Comparison of ENCODE assay signal across 9 mouse cellular contexts in the genomic region with DNA sequence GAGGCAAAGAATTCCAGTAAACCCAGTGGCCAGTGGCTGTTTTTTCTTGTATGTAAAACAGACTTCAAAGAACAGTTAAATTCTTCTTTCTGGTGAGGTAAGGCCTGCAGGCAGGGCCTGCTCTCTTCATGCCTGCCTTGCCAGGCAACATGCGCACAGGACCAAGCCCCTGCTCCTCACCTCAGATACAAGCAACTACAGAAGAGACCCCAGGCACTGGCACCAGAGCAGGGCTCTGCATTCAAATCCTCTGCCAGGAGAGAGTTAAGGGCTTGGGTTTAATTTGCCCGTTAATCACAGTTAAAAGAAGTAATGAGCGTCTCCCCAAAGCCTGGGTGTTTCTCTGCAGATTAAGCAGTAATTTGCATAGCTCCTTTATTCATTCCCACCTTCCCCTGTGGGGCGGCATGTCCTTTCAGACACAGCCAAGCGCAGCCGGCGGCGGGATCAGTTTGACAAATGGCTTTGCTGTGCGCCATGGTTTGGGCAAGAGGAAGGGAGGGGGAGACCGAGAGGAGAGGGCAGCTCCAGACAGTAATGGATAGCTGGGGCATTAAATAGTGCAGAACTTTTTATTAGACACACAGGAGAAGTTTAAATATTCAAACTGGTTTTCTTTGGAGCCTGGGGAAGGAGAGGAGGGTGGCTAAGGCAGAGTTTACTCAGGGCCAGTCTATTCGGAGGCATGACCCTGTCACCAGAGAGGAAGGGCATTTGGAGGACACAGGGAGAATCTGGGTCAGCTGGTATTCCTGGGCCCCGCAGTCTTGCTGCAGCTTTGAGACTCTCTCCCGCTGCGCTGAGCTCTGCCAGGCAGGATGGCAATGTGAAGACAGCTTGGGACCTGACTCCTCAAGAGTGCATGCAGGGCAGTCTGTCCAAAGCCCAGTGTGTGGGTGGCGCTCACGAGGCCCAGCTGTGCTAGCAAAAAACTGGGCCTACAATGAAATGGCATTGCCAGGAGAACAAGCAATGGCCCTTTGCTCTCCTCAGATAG. TPM values are rescaled to one million over a fixed set of nuclear protein-coding genes. Genes with fewer than 3 reads are reported as not detected.
DNase-seq lines count a peak whose midpoint lies in the region; ATAC-seq lines count a peak whose summit lies in the region.
"Had no signal": no experiment of that assay in that cellular context is flagged by ENCODE, and none has a peak within 500 bp of the region (broad histone marks: within the 10 kb centered on the region; RNA-seq: fewer than 3 reads in every experiment).

No protein-coding gene starts in this region.

- WGBS in hindbrain, embryonic 12.5 days: 4% methylated on average over 16 of the region's 16 CpGs
- 5% methylated on average over 16 of the region's 16 CpGs for WGBS in midbrain, embryonic 16.5 days

- DNase-seq in cerebellum, adult 11-12 months: peak; percentile 42
- peak; percentile 78 for DNase-seq in retina, postnatal 1 day
- DNase-seq in retina, embryonic 14.5 days (ENCODE audit: low spot score): no peak
- no peak for DNase-seq in urinary bladder, postnatal 25 days (ENCODE audit: low spot score)

- peaks cover 89% of the 10 kb centered on the region for H3K4me1 ChIP-seq in hindbrain, embryonic 12.5 days
- H3K4me1 ChIP-seq in midbrain, embryonic 16.5 days (ENCODE audit: control insufficient read depth, insufficient read depth, low read length): peaks cover 28% of the 10 kb centered on the region

- no peak overlapping the region for H3K4me3 ChIP-seq in hindbrain, embryonic 12.5 days
- H3K4me3 ChIP-seq in midbrain, embryonic 16.5 days (ENCODE audit: low read depth, low read length): no peak overlapping the region

- no peak overlapping the region for H3K9ac ChIP-seq in hindbrain, embryonic 12.5 days
- peak overlapping the region; percentile 10 for H3K9ac ChIP-seq in midbrain, embryonic 16.5 days (ENCODE audit: low read depth, low read length)

- peak overlapping the region; percentile 94 for H3K27ac ChIP-seq in hindbrain, embryonic 12.5 days
- H3K27ac ChIP-seq in midbrain, embryonic 16.5 days (ENCODE audit: low read length): peak overlapping the region; percentile 62

- peak overlapping the region; percentile 17; the same call in 1 of the 2 replicates for H3K4me2 ChIP-seq in hindbrain, embryonic 12.5 days (replicated peaks)
- H3K4me2 ChIP-seq in midbrain, embryonic 16.5 days (ENCODE audit: low read length): no peak overlapping the region

- ATAC-seq in cerebellum, adult (ENCODE audit: insufficient number of reproducible peaks, low FRiP score, low TSS enrichment): no peak
- peak; percentile 71 for ATAC-seq in hindbrain, embryonic 12.5 days (ENCODE audit: low FRiP score)
- ATAC-seq in midbrain, embryonic 16.5 days: peak; percentile 66
- no peak for ATAC-seq in megakaryocyte progenitor cell, adult 5-6 weeks (replicated peaks; ENCODE audit: poor library complexity)

- H3K27me3 ChIP-seq in hindbrain, embryonic 12.5 days: no peaks in the 10 kb centered on the region
- no peaks in the 10 kb centered on the region for H3K27me3 ChIP-seq in midbrain, embryonic 16.5 days (ENCODE audit: control insufficient read depth, insufficient read depth, low read depth, low read length)

- H3K9me3 ChIP-seq in hindbrain, embryonic 12.5 days (replicated peaks): no peaks in the 10 kb centered on the region
- H3K9me3 ChIP-seq in midbrain, embryonic 16.5 days (replicated peaks; ENCODE audit: control insufficient read depth, low read length, poor library complexity, severe bottlenecking): no peaks in the 10 kb centered on the region

- peaks cover 6% of the 10 kb centered on the region; the same call in 1 of the 2 replicates for H3K36me3 ChIP-seq in hindbrain, embryonic 12.5 days
- no peaks in the 10 kb centered on the region; the same call in 1 of the 2 replicates for H3K36me3 ChIP-seq in midbrain, embryonic 16.5 days (ENCODE audit: control insufficient read depth, insufficient read depth, low read length)

RNA-seq across cellular contexts. Expression of gene Cdk5rap3, which starts 13.4 kb away (rescaled TPM):
- polyA plus RNA-seq in hindbrain, embryonic 12.5 days (2016; fragmentation: Nextera tagmentation; extraction: Ambion mirVana): 98.8 and 98.9 TPM in 2 replicates
- polyA plus RNA-seq in midbrain, embryonic 16.5 days (2015; fragmentation: Nextera tagmentation; extraction: Ambion mirVana): 80.6 and 85.7 TPM in 2 replicates
- total RNA-seq in megakaryocyte progenitor cell, adult 5-6 weeks (2015): 30.3 and 31.4 TPM in 2 replicates
- total RNA-seq in megakaryocyte progenitor cell, adult 5-6 weeks (2017): 70.1 and 74.3 TPM in 2 replicates

RNA-seq across cellular contexts. Expression of gene Prr15l, which starts 25.0 kb away (rescaled TPM):
- 0.53 and 1.5 TPM in 2 replicates for polyA plus RNA-seq in hindbrain, embryonic 12.5 days (2016; fragmentation: Nextera tagmentation; extraction: Ambion mirVana)
- 0.24 and 0.51 TPM in 2 replicates for polyA plus RNA-seq in midbrain, embryonic 16.5 days (2015; fragmentation: Nextera tagmentation; extraction: Ambion mirVana)
- total RNA-seq in megakaryocyte progenitor cell, adult 5-6 weeks (2015): not detected in 2 replicates
- not detected in 2 replicates for total RNA-seq in megakaryocyte progenitor cell, adult 5-6 weeks (2017)
- polyA plus RNA-seq: cortical plate, adult 2 months had no signal

RNA-seq across cellular contexts. Expression of gene Pnpo, which starts 40.8 kb away (rescaled TPM):
- polyA plus RNA-seq in hindbrain, embryonic 12.5 days (2016; fragmentation: Nextera tagmentation; extraction: Ambion mirVana): 21.5 and 22.5 TPM in 2 replicates
- polyA plus RNA-seq in midbrain, embryonic 16.5 days (2015; fragmentation: Nextera tagmentation; extraction: Ambion mirVana): 32.2 and 32.5 TPM in 2 replicates
- total RNA-seq in megakaryocyte progenitor cell, adult 5-6 weeks (2015): 22.5 and 23.0 TPM in 2 replicates
- 36.3 and 38.7 TPM in 2 replicates for total RNA-seq in megakaryocyte progenitor cell, adult 5-6 weeks (2017)

RNA-seq across cellular contexts. Expression of gene Copz2, which starts 53.3 kb away (rescaled TPM):
- 56.5 and 60.7 TPM in 2 replicates for polyA plus RNA-seq in hindbrain, embryonic 12.5 days (2016; fragmentation: Nextera tagmentation; extraction: Ambion mirVana)
- 14.8 and 16.3 TPM in 2 replicates for polyA plus RNA-seq in midbrain, embryonic 16.5 days (2015; fragmentation: Nextera tagmentation; extraction: Ambion mirVana)
- 6.2 and 6.5 TPM in 2 replicates for total RNA-seq in megakaryocyte progenitor cell, adult 5-6 weeks (2015)
- total RNA-seq in megakaryocyte progenitor cell, adult 5-6 weeks (2017): 3.3 and 4.0 TPM in 2 replicates

Comparison
In these comparisons a context has a peak if more than half of its experiments do, and no peak if none do; other contexts are left out.
1. DNase-seq: peak in cerebellum, adult 11-12 months (single experiment) and retina, postnatal 1 day (single experiment); none in retina, embryonic 14.5 days (single experiment) and urinary bladder, postnatal 25 days (single experiment).
2. ATAC-seq: peak in hindbrain, embryonic 12.5 days (single experiment) and midbrain, embryonic 16.5 days (single experiment); none in cerebellum, adult (single experiment) and megakaryocyte progenitor cell, adult 5-6 weeks (single experiment).